Mouse (Mus musculus): Measurements from ENCODE around the gene Hist1h4f.

DNA sequence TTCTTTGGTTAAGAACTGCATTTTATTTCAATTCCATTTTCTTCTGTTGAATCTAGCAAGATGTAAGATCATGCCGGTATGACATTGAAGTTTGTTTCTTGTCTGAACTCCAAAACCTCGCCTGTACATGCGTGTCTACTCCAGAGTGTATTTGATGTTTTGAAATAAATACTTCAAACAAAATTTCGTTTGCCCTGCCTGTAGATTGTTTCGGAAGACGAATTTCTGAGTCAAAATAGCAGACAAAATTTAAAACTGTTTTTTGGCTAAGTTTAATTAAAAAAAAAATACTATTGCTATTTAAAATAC lies 33.2 kb downstream of the Hist1h4f start:
- TF ChIP-seq EP300 (IDR thresholded peaks at IDR 0.05) = no peak
- no peak for TF ChIP-seq CTCF (IDR thresholded peaks at IDR 0.05)

Data from lung, postnatal 0 days (tissue).